Mouse (Mus musculus): Measurements from ENCODE around the gene Atp1a3.

DNA sequence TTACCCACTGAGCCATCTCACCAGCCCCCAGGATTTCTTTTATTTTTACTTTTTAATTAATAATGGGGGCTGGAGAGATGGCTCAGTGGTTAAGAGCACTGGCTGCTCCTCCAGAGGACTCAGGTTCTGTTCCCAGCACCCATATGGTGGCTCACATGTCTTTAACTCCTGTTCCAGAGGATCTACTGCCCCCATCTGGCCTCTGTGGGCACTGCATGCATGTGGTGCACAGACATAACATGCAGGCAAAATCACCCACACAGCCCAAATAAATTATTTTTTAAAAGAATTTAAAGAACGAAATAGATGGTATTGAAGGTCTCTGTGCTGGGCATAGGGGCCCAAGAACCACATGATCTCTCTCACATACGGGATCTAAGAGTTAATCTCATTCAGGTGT is 21.5 kb downstream of the Atp1a3 start:
- TF ChIP-seq CTCF (IDR thresholded peaks at IDR 0.05; ENCODE audit: control insufficient read depth, insufficient read depth, low read length): peak; percentile 9; the same call in 1 of the 2 replicates
- TF ChIP-seq POLR2A (IDR thresholded peaks at IDR 0.05; ENCODE audit: borderline replicate concordance, control insufficient read depth, low read depth, low read length): no peak

All from bone marrow, adult 2 months (tissue).